In genomic region chr16:49854931-49855835, GRCm38 (mm10) we compare ENCODE assay signal across 8 mouse cellular contexts. TPM values are rescaled to one million over a fixed set of nuclear protein-coding genes. Genes with fewer than 3 reads are reported as not detected.
DNase-seq lines count a peak whose midpoint lies in the region; ATAC-seq and TF ChIP-seq lines count a peak whose summit lies in the region.

No protein-coding gene starts in this region.

- no peaks in the 10 kb centered on the region for H3K27me3 ChIP-seq in hindbrain, postnatal 0 days (ENCODE audit: insufficient read depth, low read length)

- peak overlapping the region; percentile 98 for H3K4me3 ChIP-seq in gastrocnemius, adult 2 months
- H3K4me3 ChIP-seq in hindbrain, postnatal 0 days (ENCODE audit: low read length), result peak overlapping the region; percentile 96
- H3K4me3 ChIP-seq in left cerebral cortex, adult 2 months, result peak overlapping the region; percentile 80

- peak overlapping the region; percentile 94 for H3K9ac ChIP-seq in hindbrain, postnatal 0 days (replicated peaks; ENCODE audit: low read length)

- intact Hi-C loops in gastrocnemius, adult 2 months (cut with DNase I), result loop anchor here (5.0 to 10.0 kb wide), 5 partner anchors 37 to 880 kb away; no protein-coding TSS in a partner anchor
- intact Hi-C loops in left cerebral cortex, adult 2 months (cut with DNase I), result loop anchor here (2.0 to 5.0 kb wide), 5 partner anchors 37 to 352 kb away; no protein-coding TSS in a partner anchor

- under 1% methylated on average over 60 of the region's 74 CpGs for WGBS in hindbrain, postnatal 0 days

- H3K9me3 ChIP-seq in hindbrain, postnatal 0 days (ENCODE audit: low read length), result no peaks in the 10 kb centered on the region

- no peaks in the 10 kb centered on the region for H3K36me3 ChIP-seq in hindbrain, postnatal 0 days (ENCODE audit: insufficient read depth, low read length)

- H3K4me1 ChIP-seq in hindbrain, postnatal 0 days (ENCODE audit: insufficient read depth, low read length), result no peaks in the 10 kb centered on the region

- peak; percentile 58 for TF ChIP-seq CTCF in gastrocnemius, adult 2 months (IDR thresholded peaks at IDR 0.05)
- peak; percentile 64 for TF ChIP-seq CTCF in hindbrain, postnatal 0 days (IDR thresholded peaks at IDR 0.05; ENCODE audit: low read depth)
- TF ChIP-seq CTCF in left cerebral cortex, adult 2 months (IDR thresholded peaks at IDR 0.05), result peak; percentile 26

- ATAC-seq in common myeloid progenitor, adult 5-6 weeks (replicated peaks; ENCODE audit: low read depth, poor library complexity, severe bottlenecking), result peak; percentile 43
- peak; percentile 96 for ATAC-seq in hindbrain, postnatal 0 days
- peak; percentile 58 for ATAC-seq in megakaryocyte, adult 5-6 weeks (ENCODE audit: poor library complexity, severe bottlenecking)

- peak overlapping the region; percentile 98 for H3K27ac ChIP-seq in gastrocnemius, adult 2 months
- peak overlapping the region; percentile 97 for H3K27ac ChIP-seq in hindbrain, postnatal 0 days
- H3K27ac ChIP-seq in left cerebral cortex, adult 2 months, result peak overlapping the region; percentile 98

- DNase-seq in T-cell, adult 2 months (ENCODE audit: low spot score), result peak; percentile 90
- DNase-seq in gastrocnemius, adult 2 months, result peak; percentile 97
- DNase-seq in hindbrain, postnatal 0 days (ENCODE audit: low spot score), result peak; percentile 95
- peak; percentile 93 for DNase-seq in left cerebral cortex, adult 2 months (ENCODE audit: extremely low spot score in 1 of 2, low spot score in 2 of 2)
- peak; percentile 87 to 88 for DNase-seq in right cerebral cortex, adult 2 months (ENCODE audit: low spot score in 2 of 2)
- peak; percentile 94 for DNase-seq in urinary bladder, postnatal 14 days (ENCODE audit: low spot score)

- peak overlapping the region; percentile 72 for H3K4me2 ChIP-seq in hindbrain, postnatal 0 days (ENCODE audit: low read depth, low read length)

RNA-seq across cellular contexts. Expression of gene Cd47, which starts 54.9 kb away (rescaled TPM):
- 237 and 246 TPM in 2 replicates for total RNA-seq in common myeloid progenitor, adult 5-6 weeks (2017)
- total RNA-seq in gastrocnemius, adult 2 months (2021), result 10 to 100 TPM; 24.0 to 29.3 TPM
- total RNA-seq in hindbrain, postnatal 0 days (2014; rRNA removed), result 38.9 and 44.3 TPM in 2 replicates
- polyA plus RNA-seq in hindbrain, postnatal 0 days (2015; fragmentation: Nextera tagmentation; extraction: Ambion mirVana), result 235 and 238 TPM in 2 replicates
- 100 to 1,000 TPM; 217 to 235 TPM for total RNA-seq in left cerebral cortex, adult 2 months (2021)
- total RNA-seq in megakaryocyte, adult 5-6 weeks (2015), result 343 and 360 TPM in 2 replicates
- total RNA-seq in megakaryocyte, adult 5-6 weeks (2017), result 145 and 164 TPM in 2 replicates

Comparison
In these comparisons a context has a peak if more than half of its experiments do, and no peak if none do; other contexts are left out.
1. Peak in every context shown above with its lines: DNase-seq, ATAC-seq, H3K4me3 ChIP-seq and H3K27ac ChIP-seq.
2. ATAC-seq: peak in every context shown above with its lines; median percentile 96 in hindbrain, postnatal 0 days; 58 in megakaryocyte, adult 5-6 weeks; 43 in common myeloid progenitor, adult 5-6 weeks.